Mouse (Mus musculus): ENCODE data around the gene Catsperz. TPM values are rescaled to one million over a fixed set of nuclear protein-coding genes. Genes with fewer than 3 reads are reported as not detected.

The Catsperz gene
- polyA plus RNA-seq, 2 experiments = 5.4 to 5.6 TPM

GRCm38 (mm10) chr19:6943709-6944108 is 18.5 kb upstream of the Catsperz start:
- ATAC-seq (ENCODE audit: low FRiP score, low read depth) (no peak), DNase-seq (ENCODE audit: low spot score) (no peak)
- Histone ChIP-seq H3K9ac (ENCODE audit: low read depth, low read length, severe bottlenecking) (no peak overlapping the region), H3K4me1 (ENCODE audit: control insufficient read depth, insufficient read depth, low read length) (peaks cover 13% of the 10 kb centered on the region), H3K4me3 (replicated peaks; ENCODE audit: low read length) (no peak overlapping the region), H3K27me3 (ENCODE audit: control insufficient read depth, insufficient read depth, low read length) (no peaks in the 10 kb centered on the region), H3K9me3 (ENCODE audit: control insufficient read depth, low read length) (no peaks in the 10 kb centered on the region), H3K36me3 (ENCODE audit: control insufficient read depth, insufficient read depth, low read length) (peaks cover 12% of the 10 kb centered on the region), H3K4me2 (replicated peaks; ENCODE audit: low read depth, low read length, severe bottlenecking) (no peak overlapping the region), H3K27ac (replicated peaks; ENCODE audit: low read depth, low read length) (no peak overlapping the region)
- TF ChIP-seq POLR2A (IDR thresholded peaks at IDR 0.05; ENCODE audit: borderline replicate concordance, extremely low read depth, insufficient read depth, insufficient read length) = no peak
- WGBS = 94% methylated on average over 6 of the region's 6 CpGs

GRCm38 (mm10) chr19:6942764-6943163 is 17.6 kb upstream of the Catsperz start:
- Histone ChIP-seq H3K9me3 (ENCODE audit: control insufficient read depth, low read length) (no peaks in the 10 kb centered on the region), H3K27me3 (ENCODE audit: control insufficient read depth, insufficient read depth, low read length) (no peaks in the 10 kb centered on the region), H3K4me1 (ENCODE audit: control insufficient read depth, insufficient read depth, low read length) (peaks cover 13% of the 10 kb centered on the region), H3K9ac (ENCODE audit: low read depth, low read length, severe bottlenecking) (peak overlapping the region; percentile 76), H3K4me2 (replicated peaks; ENCODE audit: low read depth, low read length, severe bottlenecking) (peak overlapping the region; percentile 80), H3K27ac (replicated peaks; ENCODE audit: low read depth, low read length) (peak overlapping the region; percentile 90), H3K36me3 (ENCODE audit: control insufficient read depth, insufficient read depth, low read length) (peaks cover 9% of the 10 kb centered on the region), H3K4me3 (replicated peaks; ENCODE audit: low read length) (peak overlapping the region; percentile 65)
- DNase-seq (ENCODE audit: low spot score) (no peak), ATAC-seq (ENCODE audit: low FRiP score, low read depth) (no peak)
- TF ChIP-seq POLR2A (IDR thresholded peaks at IDR 0.05; ENCODE audit: borderline replicate concordance, extremely low read depth, insufficient read depth, insufficient read length) = no peak
- WGBS = 28% methylated on average over 5 of the region's 5 CpGs

GRCm38 (mm10) chr19:6942249-6942691 is 17.1 kb upstream of the Catsperz start, which contains the start of gene Gpr137:
Gpr137 (minus strand) TSS chr19:6942480.
- DNase-seq (ENCODE audit: low spot score) (peak; percentile 93), ATAC-seq (ENCODE audit: low FRiP score, low read depth) (peak; percentile 88)
- H3K4me1 ChIP-seq (ENCODE audit: control insufficient read depth, insufficient read depth, low read length) = peaks cover 13% of the 10 kb centered on the region
- WGBS = 0% methylated on average over 27 of the region's 27 CpGs
- H3K9me3 ChIP-seq (ENCODE audit: control insufficient read depth, low read length) = no peaks in the 10 kb centered on the region
- TF ChIP-seq POLR2A (IDR thresholded peaks at IDR 0.05; ENCODE audit: borderline replicate concordance, extremely low read depth, insufficient read depth, insufficient read length) = peak; percentile 69; the same call in 1 of the 2 replicates
- peak within 1 kb of the TSS; percentile 65 for H3K4me3 ChIP-seq (replicated peaks; ENCODE audit: low read length)
- H3K27me3 ChIP-seq (ENCODE audit: control insufficient read depth, insufficient read depth, low read length) = no peaks in the 10 kb centered on the region
- peak within 1 kb of the TSS; percentile 80 for H3K4me2 ChIP-seq (replicated peaks; ENCODE audit: low read depth, low read length, severe bottlenecking)
- H3K27ac ChIP-seq (replicated peaks; ENCODE audit: low read depth, low read length) = peak within 1 kb of the TSS; percentile 90
- peak within 1 kb of the TSS; percentile 76 for H3K9ac ChIP-seq (ENCODE audit: low read depth, low read length, severe bottlenecking)
- H3K36me3 ChIP-seq (ENCODE audit: control insufficient read depth, insufficient read depth, low read length) = peaks cover 9% of the 10 kb centered on the region

GRCm38 (mm10) chr19:6941372-6942248 is 16.4 kb upstream of the Catsperz start, which contains the start of gene Bad:
Bad (plus strand) TSS chr19:6941861.
- H3K9me3 ChIP-seq (ENCODE audit: control insufficient read depth, low read length) = no peaks in the 10 kb centered on the region
- peak within 1 kb of the TSS; percentile 90 for H3K27ac ChIP-seq (replicated peaks; ENCODE audit: low read depth, low read length)
- no peaks in the 10 kb centered on the region for H3K27me3 ChIP-seq (ENCODE audit: control insufficient read depth, insufficient read depth, low read length)
- 2% methylated on average over 60 of the region's 83 CpGs for WGBS
- DNase-seq (ENCODE audit: low spot score) = peak; percentile 91
- peaks cover 9% of the 10 kb centered on the region for H3K36me3 ChIP-seq (ENCODE audit: control insufficient read depth, insufficient read depth, low read length)
- H3K4me2 ChIP-seq (replicated peaks; ENCODE audit: low read depth, low read length, severe bottlenecking) = peak within 1 kb of the TSS; percentile 80
- ATAC-seq (ENCODE audit: low FRiP score, low read depth) = peak; percentile 87
- TF ChIP-seq POLR2A (IDR thresholded peaks at IDR 0.05; ENCODE audit: borderline replicate concordance, extremely low read depth, insufficient read depth, insufficient read length) = 0 out of 2 replicates have a peak, but pooled peaks have one; percentile 55
- H3K9ac ChIP-seq (ENCODE audit: low read depth, low read length, severe bottlenecking) = peak within 1 kb of the TSS; percentile 76
- peak within 1 kb of the TSS; percentile 65 for H3K4me3 ChIP-seq (replicated peaks; ENCODE audit: low read length)
- peaks cover 13% of the 10 kb centered on the region for H3K4me1 ChIP-seq (ENCODE audit: control insufficient read depth, insufficient read depth, low read length)

Measured in limb, embryonic 14.5 days (tissue).